Mouse (Mus musculus): Measurements from ENCODE around the gene Abcb5. TPM values are rescaled to one million over a fixed set of nuclear protein-coding genes. Genes with fewer than 3 reads are reported as not detected.

Abcb5 gene
- polyA plus RNA-seq, 1 experiment from 2014 or later, result not detected

DNA sequence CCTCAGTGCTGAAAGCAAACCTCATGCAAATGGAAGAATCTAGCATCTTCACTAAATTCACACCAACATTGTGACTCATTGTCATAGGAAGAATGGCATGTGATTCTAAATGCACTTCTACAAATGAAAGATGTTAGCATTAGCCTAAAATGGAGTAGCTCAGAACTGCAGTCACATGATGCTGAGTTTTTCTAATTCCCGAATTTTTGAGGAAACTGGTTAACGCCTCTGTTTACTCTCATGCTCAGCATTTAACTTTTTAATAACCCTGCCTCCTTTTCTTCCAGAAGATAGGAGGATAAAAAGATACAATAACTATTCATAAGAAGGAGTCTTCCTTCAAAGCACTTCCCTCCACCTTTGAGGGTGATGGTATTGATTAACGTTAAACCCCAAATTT lies 121.4 kb downstream of the Abcb5 start:
- H3K4me3 ChIP-seq (ENCODE audit: low read depth, low read length), result no peak overlapping the region
- H3K4me1 ChIP-seq (ENCODE audit: control insufficient read depth, insufficient read depth, low read length), result peaks cover 26% of the 10 kb centered on the region
- peaks cover 83% of the 10 kb centered on the region for H3K27me3 ChIP-seq (ENCODE audit: control insufficient read depth, insufficient read depth, low read length)
- peak; percentile 91 for DNase-seq (ENCODE audit: low spot score, missing footprints)
- no peaks in the 10 kb centered on the region for H3K9me3 ChIP-seq (ENCODE audit: control insufficient read depth, low read length)
- no peak overlapping the region for H3K9ac ChIP-seq (ENCODE audit: low read length)
- 5% methylated on average over 3 of the region's 3 CpGs for WGBS
- no peak overlapping the region for H3K4me2 ChIP-seq
- H3K36me3 ChIP-seq (ENCODE audit: control insufficient read depth, insufficient read depth, low read length), result no peaks in the 10 kb centered on the region
- no peak overlapping the region for H3K27ac ChIP-seq (ENCODE audit: low read depth, low read length)
- ATAC-seq (ENCODE audit: low FRiP score), result no peak

DNA sequence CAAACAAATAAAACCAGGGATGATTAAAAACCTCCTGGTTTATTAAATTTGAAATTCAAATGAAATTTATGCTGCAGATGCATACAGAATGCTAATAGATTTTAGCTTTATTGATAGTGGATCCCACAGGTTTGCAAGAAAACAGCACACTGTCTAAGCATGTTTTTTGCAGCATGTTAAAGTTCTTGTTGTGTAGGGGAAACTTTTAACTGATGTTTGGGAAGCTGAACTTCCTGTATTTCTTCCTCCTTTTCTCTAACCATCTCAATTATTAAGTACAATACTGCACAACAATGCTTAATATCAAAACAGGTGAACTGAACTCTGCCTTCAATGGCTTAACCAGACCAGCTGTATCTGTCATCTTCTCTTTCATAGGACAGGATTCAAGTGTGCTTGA lies 122.1 kb downstream of the Abcb5 start:
- Histone ChIP-seq H3K4me1 (ENCODE audit: control insufficient read depth, insufficient read depth, low read length) (peaks cover 24% of the 10 kb centered on the region), H3K27ac (ENCODE audit: low read depth, low read length) (no peak overlapping the region), H3K4me3 (ENCODE audit: low read depth, low read length) (no peak overlapping the region), H3K36me3 (ENCODE audit: control insufficient read depth, insufficient read depth, low read length) (no peaks in the 10 kb centered on the region), H3K4me2 (no peak overlapping the region), H3K27me3 (ENCODE audit: control insufficient read depth, insufficient read depth, low read length) (peaks cover 82% of the 10 kb centered on the region), H3K9ac (ENCODE audit: low read length) (no peak overlapping the region), H3K9me3 (ENCODE audit: control insufficient read depth, low read length) (no peaks in the 10 kb centered on the region)
- DNase-seq (ENCODE audit: low spot score, missing footprints), result peak; percentile 92
- no peak for ATAC-seq (ENCODE audit: low FRiP score)

GRCm38 (mm10) chr12:118842671-118843411 lies 123.4 kb downstream of the Abcb5 start:
- H3K27me3 ChIP-seq (ENCODE audit: control insufficient read depth, insufficient read depth, low read length), result peaks cover 83% of the 10 kb centered on the region
- peak overlapping the region; percentile 52 for H3K4me2 ChIP-seq
- peak overlapping the region; percentile 54 for H3K9ac ChIP-seq (ENCODE audit: low read length)
- 0% methylated on average over 33 of the region's 33 CpGs for WGBS
- no peak overlapping the region for H3K27ac ChIP-seq (ENCODE audit: low read depth, low read length)
- H3K4me3 ChIP-seq (ENCODE audit: low read depth, low read length), result peak overlapping the region; percentile 26
- ATAC-seq (ENCODE audit: low FRiP score) (peak; percentile 33), DNase-seq (ENCODE audit: low spot score, missing footprints) (peak; percentile 97)
- H3K4me1 ChIP-seq (ENCODE audit: control insufficient read depth, insufficient read depth, low read length), result peaks cover 25% of the 10 kb centered on the region
- H3K36me3 ChIP-seq (ENCODE audit: control insufficient read depth, insufficient read depth, low read length), result no peaks in the 10 kb centered on the region
- H3K9me3 ChIP-seq (ENCODE audit: control insufficient read depth, low read length), result no peaks in the 10 kb centered on the region

DNA sequence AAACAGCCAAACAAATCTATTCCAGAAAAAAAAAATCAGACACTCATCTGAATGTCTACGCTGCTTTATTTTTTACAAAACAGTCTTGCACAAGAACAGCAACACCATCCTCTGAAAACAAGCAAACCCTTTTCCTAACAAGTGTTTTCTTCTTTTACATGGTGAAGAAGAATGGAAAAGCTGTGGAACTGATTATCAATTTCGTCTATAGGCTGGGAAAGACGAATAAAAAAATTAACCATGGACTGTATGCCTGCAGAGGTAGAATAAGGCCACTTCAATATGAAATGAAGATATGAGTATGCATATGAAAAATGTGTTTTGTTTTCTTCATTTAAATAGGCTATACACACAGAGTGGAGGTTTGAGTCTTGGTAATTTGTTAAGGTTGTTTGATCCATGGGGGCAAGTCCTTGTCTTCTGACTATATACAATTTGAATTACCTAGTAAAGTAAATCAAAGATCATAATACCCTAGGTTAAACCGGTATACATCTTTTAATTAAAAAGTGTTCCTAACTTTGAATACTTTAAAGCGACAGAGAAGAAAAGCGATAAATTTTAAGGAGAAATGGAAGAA lies 124.2 kb downstream of the Abcb5 start:
- Histone ChIP-seq H3K4me1 (ENCODE audit: control insufficient read depth, insufficient read depth, low read length) (peaks cover 29% of the 10 kb centered on the region), H3K9ac (ENCODE audit: low read length) (no peak overlapping the region), H3K27ac (ENCODE audit: low read depth, low read length) (no peak overlapping the region), H3K4me3 (ENCODE audit: low read depth, low read length) (no peak overlapping the region), H3K9me3 (ENCODE audit: control insufficient read depth, low read length) (no peaks in the 10 kb centered on the region), H3K27me3 (ENCODE audit: control insufficient read depth, insufficient read depth, low read length) (peaks cover 82% of the 10 kb centered on the region), H3K36me3 (ENCODE audit: control insufficient read depth, insufficient read depth, low read length) (no peaks in the 10 kb centered on the region), H3K4me2 (no peak overlapping the region)
- DNase-seq (ENCODE audit: low spot score, missing footprints) (peak; percentile 90), ATAC-seq (ENCODE audit: low FRiP score) (no peak)
- 8% methylated on average over 6 of the region's 6 CpGs for WGBS

- peak; percentile 91 for DNase-seq (ENCODE audit: low spot score, missing footprints)
- 5% methylated on average over 5 of the region's 5 CpGs for WGBS
- peaks cover 82% of the 10 kb centered on the region for H3K27me3 ChIP-seq (ENCODE audit: control insufficient read depth, insufficient read depth, low read length)
- no peak overlapping the region for H3K27ac ChIP-seq (ENCODE audit: low read depth, low read length)
- H3K4me1 ChIP-seq (ENCODE audit: control insufficient read depth, insufficient read depth, low read length), result peaks cover 27% of the 10 kb centered on the region
- H3K9ac ChIP-seq (ENCODE audit: low read length), result no peak overlapping the region
- no peak for ATAC-seq (ENCODE audit: low FRiP score)
- no peaks in the 10 kb centered on the region for H3K36me3 ChIP-seq (ENCODE audit: control insufficient read depth, insufficient read depth, low read length)
- H3K4me3 ChIP-seq (ENCODE audit: low read depth, low read length), result no peak overlapping the region
- no peak overlapping the region for H3K4me2 ChIP-seq
- no peaks in the 10 kb centered on the region for H3K9me3 ChIP-seq (ENCODE audit: control insufficient read depth, low read length)
Observed at GRCm38 (mm10) chr12:118841381-118841922, 124.8 kb downstream of the Abcb5 start.

GRCm38 (mm10) chr12:118840861-118841260 lies 125.4 kb downstream of the Abcb5 start:
- no peaks in the 10 kb centered on the region for H3K9me3 ChIP-seq (ENCODE audit: control insufficient read depth, low read length)
- WGBS, result 1% methylated on average over 12 of the region's 12 CpGs
- peak; percentile 92 for DNase-seq (ENCODE audit: low spot score, missing footprints)
- H3K4me3 ChIP-seq (ENCODE audit: low read depth, low read length), result no peak overlapping the region
- H3K27me3 ChIP-seq (ENCODE audit: control insufficient read depth, insufficient read depth, low read length), result peaks cover 82% of the 10 kb centered on the region
- peaks cover 24% of the 10 kb centered on the region for H3K4me1 ChIP-seq (ENCODE audit: control insufficient read depth, insufficient read depth, low read length)
- no peak for ATAC-seq (ENCODE audit: low FRiP score)
- no peak overlapping the region for H3K27ac ChIP-seq (ENCODE audit: low read depth, low read length)
- H3K4me2 ChIP-seq, result peak overlapping the region; percentile 34
- H3K36me3 ChIP-seq (ENCODE audit: control insufficient read depth, insufficient read depth, low read length), result no peaks in the 10 kb centered on the region
- no peak overlapping the region for H3K9ac ChIP-seq (ENCODE audit: low read length)

DNA sequence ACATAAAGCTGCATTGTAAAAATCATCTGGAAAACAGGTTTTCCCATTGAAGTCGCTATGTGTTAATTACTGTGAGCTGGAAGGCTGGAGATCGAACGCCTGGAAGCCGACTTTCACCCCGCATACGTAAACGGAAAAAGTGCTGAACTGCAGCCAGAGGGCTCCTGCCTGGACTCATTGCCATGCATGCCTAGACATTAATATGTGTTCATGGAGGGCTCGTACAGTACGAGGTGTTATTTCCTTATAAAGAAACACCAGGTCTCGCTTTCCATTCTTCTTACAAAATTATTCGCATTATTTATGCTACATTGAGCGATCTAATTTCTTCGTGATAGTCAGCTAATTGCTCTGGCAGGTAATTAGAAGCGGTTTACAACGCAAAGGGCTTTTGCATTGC lies 125.9 kb downstream of the Abcb5 start:
- peak overlapping the region; percentile 5; the same call in 1 of the 2 replicates for H3K4me3 ChIP-seq (ENCODE audit: low read depth, low read length)
- peaks cover 24% of the 10 kb centered on the region for H3K4me1 ChIP-seq (ENCODE audit: control insufficient read depth, insufficient read depth, low read length)
- H3K9me3 ChIP-seq (ENCODE audit: control insufficient read depth, low read length), result no peaks in the 10 kb centered on the region
- no peak overlapping the region for H3K27ac ChIP-seq (ENCODE audit: low read depth, low read length)
- WGBS, result under 1% methylated on average over 15 of the region's 15 CpGs
- ATAC-seq (ENCODE audit: low FRiP score), result no peak
- DNase-seq (ENCODE audit: low spot score, missing footprints), result peak; percentile 94
- H3K36me3 ChIP-seq (ENCODE audit: control insufficient read depth, insufficient read depth, low read length), result no peaks in the 10 kb centered on the region
- H3K9ac ChIP-seq (ENCODE audit: low read length), result no peak overlapping the region
- H3K27me3 ChIP-seq (ENCODE audit: control insufficient read depth, insufficient read depth, low read length), result peaks cover 79% of the 10 kb centered on the region
- peak overlapping the region; percentile 34 for H3K4me2 ChIP-seq

DNA sequence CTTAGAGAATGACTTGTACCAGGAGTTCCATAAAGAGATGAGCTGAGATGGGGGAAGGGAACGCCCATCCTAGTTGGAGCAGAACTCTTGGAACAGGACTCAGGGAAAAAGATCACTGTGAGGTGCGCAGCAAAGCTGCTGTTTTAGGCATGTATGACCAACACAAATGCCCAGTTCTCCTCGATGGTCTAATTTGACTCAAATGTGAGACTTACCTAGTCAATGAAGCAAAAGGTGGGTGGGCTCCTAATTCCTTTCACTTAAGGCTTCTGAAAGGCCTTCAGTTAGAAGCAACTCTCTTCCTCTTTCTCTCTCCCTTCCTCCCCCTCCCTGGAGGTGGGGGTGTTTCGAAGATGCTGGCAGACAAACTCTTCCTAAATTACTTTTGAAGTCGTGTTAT lies 126.8 kb downstream of the Abcb5 start:
- Histone ChIP-seq H3K4me3 (ENCODE audit: low read depth, low read length) (no peak overlapping the region), H3K27ac (ENCODE audit: low read depth, low read length) (no peak overlapping the region), H3K9me3 (ENCODE audit: control insufficient read depth, low read length) (no peaks in the 10 kb centered on the region), H3K9ac (ENCODE audit: low read length) (no peak overlapping the region), H3K4me2 (no peak overlapping the region), H3K27me3 (ENCODE audit: control insufficient read depth, insufficient read depth, low read length) (peaks cover 73% of the 10 kb centered on the region), H3K36me3 (ENCODE audit: control insufficient read depth, insufficient read depth, low read length) (no peaks in the 10 kb centered on the region), H3K4me1 (ENCODE audit: control insufficient read depth, insufficient read depth, low read length) (peaks cover 24% of the 10 kb centered on the region)
- 7% methylated on average over 5 of the region's 5 CpGs for WGBS
- DNase-seq (ENCODE audit: low spot score, missing footprints) (peak; percentile 91), ATAC-seq (ENCODE audit: low FRiP score) (no peak)

- H3K27me3 ChIP-seq (ENCODE audit: control insufficient read depth, insufficient read depth, low read length), result peaks cover 65% of the 10 kb centered on the region
Observed at GRCm38 (mm10) chr12:118838260-118838659, 128.0 kb downstream of the Abcb5 start.

More at GRCm38 (mm10) chr12:118838260-118838659, 128.0 kb downstream of the Abcb5 start:
- H3K4me3 ChIP-seq (ENCODE audit: low read depth, low read length), result no peak overlapping the region
- H3K9me3 ChIP-seq (ENCODE audit: control insufficient read depth, low read length), result no peaks in the 10 kb centered on the region
- 0% methylated on average over 2 of the region's 2 CpGs for WGBS
- DNase-seq (ENCODE audit: low spot score, missing footprints), result peak; percentile 91
- H3K36me3 ChIP-seq (ENCODE audit: control insufficient read depth, insufficient read depth, low read length), result no peaks in the 10 kb centered on the region
- no peak overlapping the region for H3K9ac ChIP-seq (ENCODE audit: low read length)
- ATAC-seq (ENCODE audit: low FRiP score), result no peak
- peaks cover 24% of the 10 kb centered on the region for H3K4me1 ChIP-seq (ENCODE audit: control insufficient read depth, insufficient read depth, low read length)
- H3K27ac ChIP-seq (ENCODE audit: low read depth, low read length), result no peak overlapping the region
- H3K4me2 ChIP-seq, result no peak overlapping the region

All from midbrain, embryonic 11.5 days (tissue).